Mouse (Mus musculus): Measurements from ENCODE around the gene Eci2.
A peak's percentile ranks its signal among the peaks of the same experiment; 100 is the strongest.
"Not testable (repeated sequence)": the region's sequence is repeated elsewhere in the genome, so short reads cannot be mapped to it uniquely, and the experiment has no call there.

The Eci2 gene

GRCm38 (mm10) chr13:34991581-34992273 lies 35.2 kb downstream of the Eci2 start:
- no peak for DNase-seq

DNA sequence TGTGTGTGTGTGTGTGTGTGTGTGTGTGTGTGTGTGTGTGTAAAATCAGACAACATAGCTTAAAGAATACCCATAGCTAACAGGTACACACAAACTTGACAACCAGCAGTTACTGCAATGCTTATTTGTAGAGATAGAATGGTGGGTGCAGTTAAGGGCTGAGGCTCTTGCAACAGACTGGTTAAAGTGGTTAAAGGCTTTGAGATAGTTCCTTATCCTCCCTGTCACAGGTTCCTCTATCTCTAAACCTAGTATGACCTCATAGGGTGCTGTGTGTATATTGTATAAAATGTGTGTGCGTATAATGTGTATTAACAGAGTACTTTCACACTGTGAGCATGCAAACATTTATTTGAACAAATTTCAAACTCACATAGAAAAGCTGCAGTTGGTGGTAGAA lies 43.4 kb downstream of the Eci2 start:
- DNase-seq = not testable (repeated sequence)

DNA sequence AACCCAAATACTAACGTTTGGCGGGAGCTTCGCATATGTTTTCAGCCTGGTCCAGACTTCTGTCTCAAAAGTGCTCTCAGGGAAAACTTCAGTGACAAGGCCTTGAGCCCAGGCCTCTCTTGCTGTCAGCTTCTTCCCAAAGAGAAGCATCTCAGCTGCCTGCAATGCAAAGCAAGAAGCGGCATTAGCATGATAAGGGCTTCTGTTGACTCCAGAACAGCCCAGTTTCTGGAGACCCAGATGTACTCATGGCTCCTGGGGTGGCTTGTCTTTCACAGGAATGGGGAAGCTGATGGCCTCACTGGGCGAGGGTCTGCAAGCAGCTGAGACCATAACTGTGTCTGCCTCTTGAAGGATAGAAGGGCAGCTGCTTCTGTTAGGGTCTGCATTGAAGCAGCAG lies 48.3 kb downstream of the Eci2 start:
- not testable (repeated sequence) for DNase-seq

- no peak for DNase-seq
These were observed 49.5 kb downstream of the Eci2 start for GRCm38 (mm10) chr13:34977410-34977809.

DNA sequence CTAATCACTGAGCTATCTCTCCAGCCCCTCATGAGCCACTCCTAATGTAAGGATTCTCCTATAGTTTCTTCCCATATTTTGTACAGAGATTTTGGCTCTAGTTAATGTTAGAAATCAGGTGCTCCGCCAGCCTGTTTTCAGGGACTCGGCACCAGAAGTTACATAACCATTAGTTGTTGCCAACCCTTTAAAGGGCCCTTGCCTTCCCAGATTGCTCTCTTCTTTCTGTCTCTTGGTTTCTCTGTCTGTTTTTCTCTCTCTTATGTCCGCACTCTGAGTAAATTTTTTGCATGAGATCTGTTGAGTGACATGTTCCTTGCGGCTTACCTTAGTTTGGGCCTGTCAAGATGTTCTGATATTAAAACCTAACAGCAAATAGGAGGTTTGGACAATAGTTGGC lies 50.8 kb downstream of the Eci2 start:
- DNase-seq = no peak

DNA sequence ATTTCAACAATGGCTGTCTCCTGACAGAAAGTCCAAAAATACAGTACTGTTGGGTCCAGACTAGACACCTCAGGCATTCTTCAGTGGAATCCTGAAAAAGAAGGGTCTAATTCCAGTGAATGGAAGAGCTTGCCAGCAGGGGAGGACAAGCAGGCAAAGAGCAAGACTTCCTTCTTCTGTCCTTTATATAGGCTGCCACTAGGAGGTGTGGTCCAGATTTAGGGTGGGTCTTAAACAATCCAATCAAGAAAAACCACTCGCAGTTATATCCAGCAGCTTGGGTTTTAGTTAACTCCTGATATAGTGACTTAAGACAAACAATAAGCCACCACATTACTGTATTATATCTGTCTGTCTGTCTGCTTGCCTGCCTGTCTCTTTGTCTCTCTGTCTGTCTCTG lies 53.1 kb downstream of the Eci2 start:
- no peak for DNase-seq

- DNase-seq = peak in 1 of 2 experiments; percentile 28
These were observed 53.7 kb downstream of the Eci2 start for GRCm38 (mm10) chr13:34973149-34973548.

DNA sequence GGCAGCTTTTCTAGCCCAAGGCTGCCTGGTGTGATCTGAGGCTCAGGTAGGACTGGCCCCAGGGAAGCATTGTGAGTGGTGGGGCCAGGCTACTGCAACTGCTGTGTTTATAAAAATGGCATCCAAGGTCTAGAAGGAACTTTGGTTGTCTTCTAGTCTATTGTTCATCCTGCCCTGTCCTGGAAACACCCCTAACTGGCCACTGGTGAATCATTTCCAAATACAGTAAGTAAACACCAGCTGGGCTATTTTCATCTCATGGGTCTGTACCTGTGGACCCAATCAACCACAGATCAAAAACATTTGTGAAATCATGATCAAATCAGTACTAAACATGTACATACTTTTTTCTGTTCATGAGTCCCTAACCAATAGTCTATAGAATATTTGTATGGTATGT lies 54.4 kb downstream of the Eci2 start:
- not testable (repeated sequence) for DNase-seq

DNA sequence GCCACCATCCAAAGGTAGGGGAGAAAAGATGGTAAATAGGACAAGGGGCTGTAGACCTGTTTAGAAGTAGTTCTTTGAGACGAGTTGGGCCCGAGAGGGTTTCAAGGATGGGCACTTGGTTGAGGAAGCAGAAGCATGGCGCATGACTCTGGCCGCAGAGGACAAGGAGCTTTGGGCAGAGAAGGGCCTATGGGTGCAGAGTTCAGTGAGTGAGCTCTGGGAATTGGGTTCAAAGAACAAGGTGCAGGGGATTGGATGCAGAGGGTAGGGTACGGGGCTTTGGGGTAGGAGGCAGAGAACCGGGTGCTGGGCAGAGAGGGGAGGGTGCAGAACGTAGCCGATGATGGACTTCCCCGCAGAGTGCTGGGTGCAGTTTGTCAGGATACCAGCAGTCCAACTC lies 61.2 kb downstream of the Eci2 start:
- DNase-seq = not testable (repeated sequence)

DNA sequence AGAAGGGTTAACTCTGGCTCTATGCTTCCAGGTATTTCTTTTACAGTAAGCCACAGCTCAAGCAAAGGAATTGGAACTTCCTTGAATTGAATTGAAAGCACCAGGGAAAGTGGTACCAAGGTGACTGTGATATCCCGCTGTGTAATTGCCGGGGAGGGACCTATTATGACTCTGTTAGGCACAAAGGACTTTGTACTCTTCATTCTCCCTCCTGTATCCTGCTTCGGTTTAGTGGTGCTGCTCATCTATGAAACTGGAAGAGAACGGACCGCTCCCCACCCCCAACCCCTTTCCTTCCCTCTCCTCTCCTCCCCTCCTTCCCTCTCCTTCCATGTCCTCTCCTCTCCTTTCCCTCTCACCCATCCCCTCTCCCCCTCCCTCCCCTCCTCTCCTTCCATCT lies 62.0 kb downstream of the Eci2 start:
- no peak for DNase-seq

- peak; percentile 16 to 17 for DNase-seq
These were observed 62.5 kb downstream of the Eci2 start for GRCm38 (mm10) chr13:34964419-34964818.

DNA sequence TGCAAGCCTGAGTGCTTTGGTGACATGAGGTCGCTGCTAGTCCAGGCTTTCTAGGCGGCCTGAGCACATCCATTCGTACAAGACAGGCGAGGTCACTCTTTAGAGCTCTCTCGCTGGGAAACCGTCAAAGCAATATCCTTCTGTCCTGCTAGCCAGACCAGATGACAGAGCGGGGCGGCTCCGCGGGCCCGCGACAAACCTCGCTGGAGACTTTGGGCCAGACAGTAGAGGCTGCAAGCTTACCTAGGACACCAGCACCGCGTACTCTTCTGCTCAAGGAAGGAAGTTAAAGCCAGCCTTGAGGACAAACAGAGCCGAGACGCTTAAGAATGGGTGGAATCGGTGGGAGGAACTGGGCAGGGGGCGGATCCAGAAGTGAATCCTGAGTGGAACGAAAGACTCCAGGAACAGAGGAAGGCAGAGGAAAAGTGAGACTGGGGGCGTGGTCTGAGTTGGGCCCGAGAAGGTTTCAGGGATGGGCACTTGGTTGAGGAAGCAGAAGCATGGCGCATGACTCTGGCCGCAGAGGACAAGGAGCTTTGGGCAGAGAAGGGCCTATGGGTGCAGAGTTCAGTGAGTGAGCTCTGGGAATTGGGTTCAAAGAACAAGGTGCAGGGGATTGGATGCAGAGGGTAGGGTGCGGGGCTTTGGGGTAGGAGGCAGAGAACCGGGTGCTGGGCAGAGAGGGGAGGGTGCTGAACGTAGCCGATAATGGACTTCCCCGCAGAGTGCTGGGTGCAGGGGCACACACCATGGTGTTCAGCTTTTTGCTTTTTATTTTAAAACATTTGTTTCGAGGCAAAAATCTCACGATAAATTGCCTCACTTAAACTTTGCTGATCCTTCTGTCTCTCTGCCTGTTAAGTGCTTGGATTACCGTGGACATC lies 63.1 kb downstream of the Eci2 start, which contains the start of gene Eci3:
Gene Eci3, minus strand, starts transcription at position 300 of the 887 bp plus-strand sequence.
- peak; percentile 27 to 38 for DNase-seq

DNA sequence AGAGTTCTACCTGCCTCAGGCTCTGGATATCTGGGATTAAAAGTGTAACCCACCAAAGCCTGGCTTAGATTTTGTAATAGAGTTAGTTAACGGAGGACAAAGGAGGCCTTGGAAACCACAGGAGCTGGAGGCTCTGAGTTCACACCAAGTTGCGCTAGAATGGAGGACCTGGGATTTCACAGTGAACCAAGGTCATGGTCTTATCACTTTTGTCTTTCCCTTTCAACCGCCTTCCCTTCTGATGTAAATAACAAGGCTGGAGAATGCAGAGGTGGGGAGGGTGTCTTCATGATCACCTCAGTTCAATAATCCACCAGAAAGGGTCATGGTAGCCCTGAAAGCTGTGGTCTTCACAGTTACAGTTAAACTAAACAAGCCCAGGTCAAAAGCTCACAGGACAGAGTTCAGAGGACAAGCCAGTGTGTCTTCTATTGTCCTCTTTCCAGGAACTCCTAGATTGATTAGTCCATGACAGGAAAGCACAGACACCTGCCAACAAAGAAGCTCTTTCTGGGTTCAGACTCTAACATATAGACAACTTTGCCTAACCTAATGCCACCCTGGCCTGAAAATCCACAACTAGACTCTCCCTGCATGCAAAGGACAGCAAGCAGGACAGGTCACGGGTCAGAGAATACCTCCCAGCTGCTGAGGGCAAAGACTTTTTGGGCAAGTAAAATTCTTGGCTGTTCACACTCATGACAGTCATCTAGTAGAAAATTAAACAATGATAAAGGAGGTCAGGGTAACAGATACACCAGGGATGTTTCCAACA lies 65.7 kb downstream of the Eci2 start:
- no peak for DNase-seq

GRCm38 (mm10) chr13:34958158-34958557 lies 68.7 kb downstream of the Eci2 start:
- DNase-seq = peak in 1 of 2 experiments; percentile 9

- DNase-seq = no peak
These were observed 70.0 kb downstream of the Eci2 start for GRCm38 (mm10) chr13:34956901-34957300.

DNA sequence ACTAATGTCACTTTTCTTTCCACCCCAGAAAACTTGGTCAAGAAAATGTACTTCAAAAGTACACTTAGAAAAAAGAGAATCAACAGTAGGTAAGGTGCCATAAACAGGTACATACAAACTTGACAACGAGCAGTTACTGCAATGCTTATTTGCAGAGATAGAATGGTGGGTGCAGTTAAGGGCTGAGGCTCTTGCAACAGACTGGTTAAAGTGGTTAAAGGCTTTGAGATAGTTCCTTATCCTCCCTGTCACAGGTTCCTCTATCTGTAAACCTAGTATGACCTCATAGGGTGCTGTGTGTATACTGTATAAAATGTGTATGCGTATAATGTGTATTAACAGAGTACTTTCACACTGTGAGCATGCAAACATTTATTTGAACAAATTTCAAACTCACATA lies 75.5 kb downstream of the Eci2 start:
- not testable (repeated sequence) for DNase-seq

GRCm38 (mm10) chr13:34942370-34942769 lies 84.5 kb downstream of the Eci2 start:
- DNase-seq = no peak

DNA sequence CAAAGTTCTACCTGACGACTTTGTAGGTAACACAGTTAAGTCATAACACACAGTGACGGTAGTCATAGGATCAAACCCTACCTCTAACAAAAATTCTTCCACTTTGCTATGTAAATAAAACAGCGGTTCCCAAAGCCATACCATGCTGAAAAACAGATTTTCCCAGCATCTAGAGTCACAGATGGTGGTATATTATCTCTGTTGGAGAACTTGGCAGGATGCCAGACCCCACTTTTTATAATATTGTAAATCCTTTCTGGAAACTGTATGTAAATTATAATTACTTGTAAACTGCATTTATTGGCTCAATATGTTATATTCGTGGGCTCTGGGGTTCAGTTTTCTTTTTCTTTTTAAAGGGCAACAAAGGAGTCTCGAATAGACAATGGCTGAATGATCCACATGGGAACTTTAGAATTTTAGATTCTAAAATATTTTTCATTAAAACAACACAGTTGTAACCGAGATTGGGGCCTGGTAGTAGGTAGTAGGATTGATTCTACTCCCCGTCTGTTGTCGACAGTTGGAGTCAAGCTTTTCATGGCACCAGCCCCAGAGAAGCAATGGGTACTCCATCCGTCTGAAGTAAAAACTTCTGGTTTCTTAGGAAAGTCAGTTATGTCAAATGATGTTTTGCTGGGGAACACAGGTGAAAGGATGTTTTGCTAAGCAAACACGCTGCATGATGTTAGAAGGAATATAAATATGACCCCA lies 91.8 kb downstream of the Eci2 start:
- peak; percentile 11 to 15 for DNase-seq
